ENCODE assay signal across 1 mouse cellular context in the genomic region with DNA sequence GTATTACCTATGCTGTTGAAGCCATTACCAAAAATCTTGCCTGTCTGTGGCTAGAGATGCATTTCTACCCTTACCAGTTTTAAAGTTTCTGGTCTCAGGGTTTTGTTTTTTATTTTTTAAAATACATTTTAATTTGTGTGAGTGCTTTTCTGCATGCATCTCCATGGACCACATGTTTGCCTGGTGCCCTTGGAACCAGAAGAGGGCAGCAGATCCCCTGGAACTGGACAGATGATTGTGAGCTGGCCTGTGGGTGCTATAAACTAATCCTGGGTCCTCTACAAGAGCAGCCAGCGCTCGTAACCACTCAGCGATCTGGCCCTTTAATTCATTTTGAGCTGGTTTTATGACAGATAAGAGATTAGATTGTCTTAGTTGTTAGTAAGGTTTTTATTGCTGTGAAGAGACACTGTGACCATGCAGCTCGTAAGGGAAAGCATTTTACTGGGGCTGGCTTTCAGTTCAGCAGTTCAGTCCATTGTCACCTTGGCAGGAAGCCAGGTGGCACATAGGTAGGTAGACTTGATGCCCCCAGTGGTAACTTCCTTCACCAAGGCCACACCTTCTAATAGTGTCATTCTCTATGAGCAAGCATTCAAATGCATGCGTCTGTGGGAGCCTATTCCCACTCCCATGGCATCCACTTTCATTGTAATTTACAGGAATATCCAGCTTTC.
TF ChIP-seq lines count a peak whose summit lies in the region.

No protein-coding gene starts in this region.

TF ChIP-seq in MEL, 35 proteins besides CTCF, POLR2A, EP300 and RAD21 (continued from another document):
- peak; percentile 45 for TF ChIP-seq SMC3 (IDR thresholded peaks at IDR 0.05; ENCODE audit: low read depth, low read length)
